Mouse (Mus musculus) heart, embryonic 13.5 days (tissue): ENCODE measurements around the gene Hnrnpa2b1. TPM values are rescaled to one million over a fixed set of nuclear protein-coding genes. Genes with fewer than 3 reads are reported as not detected.

Source experiments
- ATAC-seq: fragments of 200-750 bp; cut with Nextera tagmentation; 2 replicates; pipeline ENCODE4 v1.8.0; 2017; ENCODE audit warnings: moderate TSS enrichment; ENCODE audit not compliant: insufficient number of reproducible peaks, low FRiP score, low TSS enrichment; ENCODE audit errors: extremely low read depth
- H3K27ac ChIP-seq: fragments of 300-500 bp; sonication (generic); replicated peaks from 2 replicates; pipeline ENCODE4 v1.5.1; 2015; ENCODE audit warnings: moderate library complexity, mild to moderate bottlenecking, inconsistent platforms
- H3K27me3 ChIP-seq: fragments of 300-500 bp; sonication (generic); replicated peaks from 2 replicates; pipeline ENCODE4 v1.6.1; 2015; ENCODE audit warnings: mild to moderate bottlenecking, inconsistent platforms
- H3K36me3 ChIP-seq: fragments of 300-500 bp; sonication (generic); 2 replicates; pipeline ENCODE4 v1.6.1; 2015; ENCODE audit warnings: mild to moderate bottlenecking, inconsistent platforms
- H3K4me1 ChIP-seq: fragments of 300-500 bp; sonication (generic); 2 replicates; pipeline ENCODE4 v1.6.1; 2015; ENCODE audit warnings: inconsistent platforms
- H3K4me2 ChIP-seq: fragments of 300-500 bp; sonication (generic); 2 replicates; pipeline ENCODE4 v1.6.1; 2015; ENCODE audit warnings: inconsistent platforms, mild to moderate bottlenecking, moderate library complexity
- H3K4me3 ChIP-seq: fragments of 300-500 bp; sonication (generic); 2 replicates; pipeline ENCODE4 v1.5.1; 2015; ENCODE audit warnings: moderate library complexity, mild to moderate bottlenecking, inconsistent platforms
- H3K9ac ChIP-seq: fragments of 300-500 bp; sonication (generic); 2 replicates; pipeline ENCODE4 v1.6.1; 2015; ENCODE audit warnings: inconsistent platforms, mild to moderate bottlenecking, moderate library complexity
- H3K9me3 ChIP-seq: fragments of 300-500 bp; sonication (generic); 2 replicates; pipeline ENCODE4 v1.6.1; 2016; ENCODE audit warnings: inconsistent platforms
- WGBS: fragments of 180-500 bp; shearing (Covaris S2); methylation state at CpG from one replicate; pipeline ENCODE4 v1.1.7; 2015; ENCODE audit warnings: mixed read lengths; 5-methylcytosine and 5-hydroxymethylcytosine counted together
- polyA plus RNA-seq: library from polyadenylated mRNA; unstranded; fragments of >200 nt; fragmentation: Nextera tagmentation; extraction: Ambion mirVana; gene quantifications from 2 replicates; pipeline ENCODE4 v1.2.1, GENCODE M21; 2015

Gene Hnrnpa2b1
- polyA plus RNA-seq, 1 experiment from 2014 or later, result 1,097 TPM

GRCm38 (mm10) chr6:51467649-51468048, 2.0 kb downstream of the Hnrnpa2b1 start:
- ATAC-seq, result no peak
- WGBS, result 2% methylated on average over 2 of the region's 2 CpGs

GRCm38 (mm10) chr6:51460363-51460762, 9.3 kb downstream of the Hnrnpa2b1 start:
- Histone ChIP-seq H3K36me3 (peaks cover 72% of the 10 kb centered on the region), H3K27me3 (no peaks in the 10 kb centered on the region), H3K9ac (no peak overlapping the region), H3K9me3 (no peaks in the 10 kb centered on the region), H3K4me2 (no peak overlapping the region), H3K4me3 (no peak overlapping the region), H3K4me1 (peaks cover 16% of the 10 kb centered on the region), H3K27ac (no peak overlapping the region)
- ATAC-seq, result no peak
- WGBS, result 83% methylated on average over 3 of the region's 3 CpGs

More at GRCm38 (mm10) chr6:51467649-51468048, 2.0 kb downstream of the Hnrnpa2b1 start:
- H3K4me3 ChIP-seq, result peak overlapping the region; percentile 94
- H3K36me3 ChIP-seq, result peaks cover 53% of the 10 kb centered on the region
- no peaks in the 10 kb centered on the region for H3K9me3 ChIP-seq
- no peaks in the 10 kb centered on the region for H3K27me3 ChIP-seq
- peak overlapping the region; percentile 100 for H3K9ac ChIP-seq
- no peak overlapping the region for H3K27ac ChIP-seq
- peaks cover 40% of the 10 kb centered on the region for H3K4me1 ChIP-seq
- H3K4me2 ChIP-seq, result peak overlapping the region; percentile 77

GRCm38 (mm10) chr6:51460021-51460360, 9.7 kb downstream of the Hnrnpa2b1 start:
- Histone ChIP-seq H3K27me3 (no peaks in the 10 kb centered on the region), H3K9ac (no peak overlapping the region), H3K4me3 (no peak overlapping the region), H3K4me1 (peaks cover 14% of the 10 kb centered on the region), H3K9me3 (no peaks in the 10 kb centered on the region), H3K36me3 (peaks cover 69% of the 10 kb centered on the region), H3K27ac (no peak overlapping the region), H3K4me2 (no peak overlapping the region)
- 74% methylated on average over 4 of the region's 4 CpGs for WGBS
- ATAC-seq, result no peak

GRCm38 (mm10) chr6:51459313-51460020, 10.2 kb downstream of the Hnrnpa2b1 start:
- no peaks in the 10 kb centered on the region for H3K27me3 ChIP-seq
- H3K4me1 ChIP-seq, result peaks cover 13% of the 10 kb centered on the region; the same call in 1 of the 2 replicates
- H3K27ac ChIP-seq, result no peak overlapping the region
- H3K4me2 ChIP-seq, result no peak overlapping the region
- ATAC-seq, result no peak
- no peak overlapping the region for H3K9ac ChIP-seq
- no peaks in the 10 kb centered on the region for H3K9me3 ChIP-seq
- WGBS, result 51% methylated on average over 5 of the region's 5 CpGs
- no peak overlapping the region for H3K4me3 ChIP-seq
- H3K36me3 ChIP-seq, result peaks cover 63% of the 10 kb centered on the region

- Histone ChIP-seq H3K4me2 (no peak overlapping the region), H3K27me3 (no peaks in the 10 kb centered on the region), H3K9ac (no peak overlapping the region), H3K4me1 (peaks cover 12% of the 10 kb centered on the region; the same call in 1 of the 2 replicates), H3K27ac (no peak overlapping the region), H3K36me3 (peaks cover 58% of the 10 kb centered on the region), H3K9me3 (no peaks in the 10 kb centered on the region), H3K4me3 (no peak overlapping the region)
- ATAC-seq, result no peak
- 43% methylated on average over 2 of the region's 2 CpGs for WGBS
Measured at GRCm38 (mm10) chr6:51458925-51459312, 10.8 kb downstream of the Hnrnpa2b1 start.

- Histone ChIP-seq H3K27me3 (no peaks in the 10 kb centered on the region), H3K27ac (0 out of 2 replicates have a peak overlapping the region, but pooled peaks have one; percentile 12), H3K9me3 (no peaks in the 10 kb centered on the region), H3K4me1 (0 out of 2 replicates have a peak, but pooled peaks cover 4% of the 10 kb centered on the region), H3K4me2 (no peak overlapping the region), H3K9ac (no peak overlapping the region), H3K4me3 (no peak overlapping the region), H3K36me3 (peaks cover 48% of the 10 kb centered on the region)
- WGBS, result 69% methylated on average over 8 of the region's 8 CpGs
- no peak for ATAC-seq
Measured at GRCm38 (mm10) chr6:51457770-51458387, 11.8 kb downstream of the Hnrnpa2b1 start.

GRCm38 (mm10) chr6:51457283-51457682, 12.4 kb downstream of the Hnrnpa2b1 start:
- Histone ChIP-seq H3K4me2 (no peak overlapping the region), H3K4me3 (no peak overlapping the region)
- no peak for ATAC-seq

GRCm38 (mm10) chr6:51456198-51456597, 13.5 kb downstream of the Hnrnpa2b1 start:
- Histone ChIP-seq H3K9ac (no peak overlapping the region), H3K4me3 (no peak overlapping the region), H3K36me3 (peaks cover 35% of the 10 kb centered on the region), H3K27me3 (no peaks in the 10 kb centered on the region), H3K4me1 (0 out of 2 replicates have a peak, but pooled peaks cover under 1% of the 10 kb centered on the region), H3K4me2 (no peak overlapping the region), H3K27ac (no peak overlapping the region), H3K9me3 (no peaks in the 10 kb centered on the region)
- WGBS, result 69% methylated on average over 1 of the region's 1 CpGs
- no peak for ATAC-seq

More at GRCm38 (mm10) chr6:51457283-51457682, 12.4 kb downstream of the Hnrnpa2b1 start:
- Histone ChIP-seq H3K27ac (no peak overlapping the region), H3K36me3 (peaks cover 45% of the 10 kb centered on the region), H3K4me1 (0 out of 2 replicates have a peak, but pooled peaks cover 4% of the 10 kb centered on the region), H3K27me3 (no peaks in the 10 kb centered on the region), H3K9me3 (no peaks in the 10 kb centered on the region), H3K9ac (no peak overlapping the region)
- WGBS, result 74% methylated on average over 3 of the region's 3 CpGs

GRCm38 (mm10) chr6:51454949-51455348, 14.7 kb downstream of the Hnrnpa2b1 start:
- no peaks in the 10 kb centered on the region for H3K4me1 ChIP-seq
- no peak overlapping the region for H3K4me3 ChIP-seq
- ATAC-seq, result no peak
- no peak overlapping the region for H3K4me2 ChIP-seq
- peaks cover 25% of the 10 kb centered on the region for H3K36me3 ChIP-seq
- no peak overlapping the region for H3K9ac ChIP-seq
- H3K9me3 ChIP-seq, result no peaks in the 10 kb centered on the region
- H3K27me3 ChIP-seq, result no peaks in the 10 kb centered on the region
- no peak overlapping the region for H3K27ac ChIP-seq
- 36% methylated on average over 3 of the region's 3 CpGs for WGBS

- H3K9ac ChIP-seq, result no peak overlapping the region
Measured at GRCm38 (mm10) chr6:51452927-51453503, 16.7 kb downstream of the Hnrnpa2b1 start.

GRCm38 (mm10) chr6:51442191-51442835, 27.4 kb downstream of the Hnrnpa2b1 start:
- H3K27ac ChIP-seq, result no peak overlapping the region
- peaks cover 34% of the 10 kb centered on the region for H3K4me1 ChIP-seq
- H3K4me3 ChIP-seq, result no peak overlapping the region
- H3K9me3 ChIP-seq, result no peaks in the 10 kb centered on the region
- ATAC-seq, result no peak
- no peaks in the 10 kb centered on the region for H3K36me3 ChIP-seq
- 55% methylated on average over 9 of the region's 9 CpGs for WGBS
- H3K9ac ChIP-seq, result no peak overlapping the region
- no peak overlapping the region for H3K4me2 ChIP-seq
- no peaks in the 10 kb centered on the region for H3K27me3 ChIP-seq

More at GRCm38 (mm10) chr6:51452927-51453503, 16.7 kb downstream of the Hnrnpa2b1 start:
- Histone ChIP-seq H3K36me3 (peaks cover 10% of the 10 kb centered on the region), H3K4me2 (no peak overlapping the region), H3K9me3 (no peaks in the 10 kb centered on the region), H3K27ac (no peak overlapping the region), H3K27me3 (no peaks in the 10 kb centered on the region), H3K4me1 (no peaks in the 10 kb centered on the region), H3K4me3 (no peak overlapping the region)
- 69% methylated on average over 7 of the region's 7 CpGs for WGBS
- ATAC-seq, result no peak
